Mouse (Mus musculus) layer of hippocampus, adult 2 months (tissue): ENCODE results near the gene Zhx3. TPM values are rescaled to one million over a fixed set of nuclear protein-coding genes. Genes with fewer than 3 reads are reported as not detected.

Source experiments
- DNase-seq, 2 experiments: peaks; one replicate each; pipeline ENCODE4 v3.0.0; 2022; ENCODE audit warnings: low spot score in 2 of 2
- H3K27ac ChIP-seq: fragments of 200-600 bp; 2 replicates; pipeline ENCODE4 v1.8.1; 2022
- H3K4me3 ChIP-seq: fragments of 200-600 bp; 2 replicates; pipeline ENCODE4 v1.8.1; 2022; ENCODE audit warnings: mild to moderate bottlenecking
- CTCF ChIP-seq: fragments of 200-600 bp; conservative IDR thresholded peaks from 2 replicates; pipeline ENCODE4 v1.8.1; 2022; ENCODE audit warnings: antibody characterized with exemption, mild to moderate bottlenecking, moderate library complexity
- total RNA-seq, 2 experiments: library from RNA; stranded (reverse); gene quantifications; 2 replicates each; pipeline ENCODE4 v1.2.3; 2021

Zhx3 gene
- total RNA-seq, 2 experiments from 2014 or later: 111 to 116 TPM

GRCm38 (mm10) chr2:160736466-160736865, 136.3 kb downstream of the Zhx3 start:
- TF ChIP-seq CTCF: no peak
- H3K4me3 ChIP-seq: no peak overlapping the region
- no peak for DNase-seq
- H3K27ac ChIP-seq: no peak overlapping the region

GRCm38 (mm10) chr2:160735706-160736310, 137.0 kb downstream of the Zhx3 start:
- Histone ChIP-seq H3K4me3 (no peak overlapping the region), H3K27ac (peak overlapping the region; percentile 24)
- no peak for DNase-seq
- no peak for TF ChIP-seq CTCF

GRCm38 (mm10) chr2:160734331-160734730, 138.5 kb downstream of the Zhx3 start:
- H3K27ac ChIP-seq: peak overlapping the region; percentile 15; the same call in 1 of the 2 replicates
- TF ChIP-seq CTCF: no peak
- H3K4me3 ChIP-seq: peak overlapping the region; percentile 94; the same call in 1 of the 2 replicates
- DNase-seq: no peak

GRCm38 (mm10) chr2:160733131-160733531, 139.7 kb downstream of the Zhx3 start:
- peak overlapping the region; percentile 94 for H3K4me3 ChIP-seq
- DNase-seq: no peak
- no peak for TF ChIP-seq CTCF
- peak overlapping the region; percentile 64; the same call in 1 of the 2 replicates for H3K27ac ChIP-seq

GRCm38 (mm10) chr2:160732420-160732995, 140.3 kb downstream of the Zhx3 start:
- Histone ChIP-seq H3K27ac (peak overlapping the region; percentile 99), H3K4me3 (peak overlapping the region; percentile 94)
- no peak for DNase-seq
- TF ChIP-seq CTCF: no peak

- peak; percentile 35 for TF ChIP-seq CTCF
- DNase-seq: peak in 1 of 2 experiments; percentile 53
- Histone ChIP-seq H3K4me3 (peak overlapping the region; percentile 94), H3K27ac (peak overlapping the region; percentile 99)
These were observed 140.9 kb downstream of the Zhx3 start for GRCm38 (mm10) chr2:160731839-160732261.

- peak; percentile 93 to 94 for DNase-seq
- H3K4me3 ChIP-seq: peak within 1 kb of the TSS; percentile 94
- H3K27ac ChIP-seq: peak within 1 kb of the TSS; percentile 99
- no peak for TF ChIP-seq CTCF
These were observed 141.5 kb downstream of the Zhx3 start, which contains the start of gene Plcg1 for GRCm38 (mm10) chr2:160731117-160731838. TSS of gene Plcg1 (plus strand) at chr2:160731300.

GRCm38 (mm10) chr2:160730797-160731116, 142.0 kb downstream of the Zhx3 start:
- DNase-seq: no peak
- no peak for TF ChIP-seq CTCF

GRCm38 (mm10) chr2:160729851-160730796, 142.7 kb downstream of the Zhx3 start:
- Histone ChIP-seq H3K27ac (peak overlapping the region; percentile 99), H3K4me3 (peak overlapping the region; percentile 94)
- TF ChIP-seq CTCF: peak; percentile 77
- DNase-seq: no peak

More at GRCm38 (mm10) chr2:160730797-160731116, 142.0 kb downstream of the Zhx3 start:
- Histone ChIP-seq H3K4me3 (peak overlapping the region; percentile 94), H3K27ac (peak overlapping the region; percentile 99)

GRCm38 (mm10) chr2:160729436-160729835, 143.4 kb downstream of the Zhx3 start:
- no peak for TF ChIP-seq CTCF
- Histone ChIP-seq H3K27ac (no peak overlapping the region), H3K4me3 (no peak overlapping the region)
- no peak for DNase-seq

GRCm38 (mm10) chr2:160728972-160729371, 143.8 kb downstream of the Zhx3 start:
- Histone ChIP-seq H3K4me3 (no peak overlapping the region), H3K27ac (no peak overlapping the region)
- no peak for TF ChIP-seq CTCF
- no peak for DNase-seq
